Mouse (Mus musculus): ENCODE data around the gene Crygc. TPM values are rescaled to one million over a fixed set of nuclear protein-coding genes. Genes with fewer than 3 reads are reported as not detected.
A peak's percentile ranks its signal among the peaks of the same experiment; 100 is the strongest.

The Crygc gene
- polyA plus RNA-seq (2015; fragmentation: Nextera tagmentation; extraction: Ambion mirVana) = not detected in 2 replicates

- Histone ChIP-seq H3K4me2 (no peak within 1 kb of the TSS), H3K4me3 (no peak within 1 kb of the TSS), H3K9me3 (no peaks in the 10 kb centered on the region), H3K4me1 (replicated peaks) (no peaks in the 10 kb centered on the region), H3K27me3 (no peaks in the 10 kb centered on the region), H3K27ac (replicated peaks) (no peak within 1 kb of the TSS), H3K9ac (no peak within 1 kb of the TSS), H3K36me3 (no peaks in the 10 kb centered on the region)
- WGBS = 61% methylated on average over 6 of the region's 6 CpGs
- no peak for ATAC-seq (ENCODE audit: low read depth)
Measured at GRCm38 (mm10) chr1:65073589-65073988, at the start of gene Crygc. Gene Crygc (minus strand): TSS chr1:65073689.

GRCm38 (mm10) chr1:65122574-65123372 lies 49.3 kb upstream of the Crygc start, which contains the start of gene D630023F18Rik:
Gene D630023F18Rik (minus strand): TSS chr1:65123214.
- Histone ChIP-seq H3K9ac (peak within 1 kb of the TSS; percentile 48; the same call in 1 of the 2 replicates), H3K27ac (replicated peaks) (no peak within 1 kb of the TSS), H3K4me2 (peak within 1 kb of the TSS; percentile 50), H3K36me3 (no peaks in the 10 kb centered on the region), H3K9me3 (no peaks in the 10 kb centered on the region), H3K4me1 (replicated peaks) (0 out of 2 replicates have a peak, but pooled peaks cover 2% of the 10 kb centered on the region), H3K27me3 (no peaks in the 10 kb centered on the region), H3K4me3 (peak within 1 kb of the TSS; percentile 21)
- ATAC-seq (ENCODE audit: low read depth) = no peak
- 31% methylated on average over 9 of the region's 9 CpGs for WGBS

- 92% methylated on average over 1 of the region's 1 CpGs for WGBS
- Histone ChIP-seq H3K4me2 (no peak within 1 kb of the TSS), H3K36me3 (no peaks in the 10 kb centered on the region), H3K27me3 (no peaks in the 10 kb centered on the region), H3K9ac (no peak within 1 kb of the TSS), H3K4me1 (replicated peaks) (0 out of 2 replicates have a peak, but pooled peaks cover 2% of the 10 kb centered on the region), H3K27ac (replicated peaks) (no peak within 1 kb of the TSS), H3K9me3 (no peaks in the 10 kb centered on the region), H3K4me3 (no peak within 1 kb of the TSS)
- ATAC-seq (ENCODE audit: low read depth) = no peak
Measured at GRCm38 (mm10) chr1:65119438-65119837, 45.9 kb upstream of the Crygc start, which contains the start of gene Gm28845. Gene Gm28845 (minus strand): TSS chr1:65119558.

- no peak overlapping the region for H3K4me2 ChIP-seq
- H3K27me3 ChIP-seq = no peaks in the 10 kb centered on the region
- no peak overlapping the region for H3K9ac ChIP-seq
- no peak for ATAC-seq (ENCODE audit: low read depth)
- H3K4me3 ChIP-seq = no peak overlapping the region
- no peaks in the 10 kb centered on the region for H3K9me3 ChIP-seq
- H3K36me3 ChIP-seq = no peaks in the 10 kb centered on the region
- WGBS = 80% methylated on average over 8 of the region's 8 CpGs
- H3K4me1 ChIP-seq (replicated peaks) = 0 out of 2 replicates have a peak, but pooled peaks cover 2% of the 10 kb centered on the region
- no peak overlapping the region for H3K27ac ChIP-seq (replicated peaks)
Measured at GRCm38 (mm10) chr1:65118150-65118913, 44.8 kb upstream of the Crygc start.

- Histone ChIP-seq H3K27me3 (no peaks in the 10 kb centered on the region), H3K9ac (no peak overlapping the region), H3K27ac (replicated peaks) (no peak overlapping the region), H3K4me2 (no peak overlapping the region), H3K4me3 (no peak overlapping the region), H3K36me3 (no peaks in the 10 kb centered on the region), H3K9me3 (no peaks in the 10 kb centered on the region), H3K4me1 (replicated peaks) (peaks cover 9% of the 10 kb centered on the region)
- no peak for ATAC-seq (ENCODE audit: low read depth)
- 86% methylated on average over 5 of the region's 5 CpGs for WGBS
Measured at GRCm38 (mm10) chr1:65113536-65114172, 40.2 kb upstream of the Crygc start.

GRCm38 (mm10) chr1:65112807-65113196 lies 39.3 kb upstream of the Crygc start:
- H3K27ac ChIP-seq (replicated peaks) = no peak overlapping the region
- H3K4me3 ChIP-seq = no peak overlapping the region
- H3K36me3 ChIP-seq = no peaks in the 10 kb centered on the region
- H3K4me2 ChIP-seq = peak overlapping the region; percentile 36
- H3K9me3 ChIP-seq = no peaks in the 10 kb centered on the region
- peaks cover 9% of the 10 kb centered on the region for H3K4me1 ChIP-seq (replicated peaks)
- WGBS = 53% methylated on average over 14 of the region's 14 CpGs
- H3K9ac ChIP-seq = no peak overlapping the region
- ATAC-seq (ENCODE audit: low read depth) = peak; percentile 43; the same call in 1 of the 2 replicates
- no peaks in the 10 kb centered on the region for H3K27me3 ChIP-seq

GRCm38 (mm10) chr1:65112031-65112806 lies 38.7 kb upstream of the Crygc start:
- H3K36me3 ChIP-seq = no peaks in the 10 kb centered on the region
- no peak overlapping the region for H3K4me3 ChIP-seq
- 14% methylated on average over 8 of the region's 8 CpGs for WGBS
- H3K27me3 ChIP-seq = no peaks in the 10 kb centered on the region
- H3K4me1 ChIP-seq (replicated peaks) = peaks cover 9% of the 10 kb centered on the region
- no peaks in the 10 kb centered on the region for H3K9me3 ChIP-seq
- ATAC-seq (ENCODE audit: low read depth) = no peak
- peak overlapping the region; percentile 36 for H3K4me2 ChIP-seq
- no peak overlapping the region for H3K9ac ChIP-seq
- H3K27ac ChIP-seq (replicated peaks) = no peak overlapping the region

GRCm38 (mm10) chr1:65109756-65110435 lies 36.4 kb upstream of the Crygc start:
- Histone ChIP-seq H3K27ac (replicated peaks) (no peak overlapping the region), H3K36me3 (no peaks in the 10 kb centered on the region), H3K4me2 (no peak overlapping the region), H3K27me3 (no peaks in the 10 kb centered on the region), H3K4me3 (no peak overlapping the region), H3K9ac (no peak overlapping the region), H3K9me3 (no peaks in the 10 kb centered on the region), H3K4me1 (replicated peaks) (peaks cover 9% of the 10 kb centered on the region)
- WGBS = 76% methylated on average over 25 of the region's 25 CpGs
- ATAC-seq (ENCODE audit: low read depth) = no peak

- H3K9ac ChIP-seq = no peak overlapping the region
- WGBS = 94% methylated on average over 8 of the region's 8 CpGs
- H3K27ac ChIP-seq (replicated peaks) = no peak overlapping the region
- H3K4me3 ChIP-seq = no peak overlapping the region
- peaks cover 9% of the 10 kb centered on the region for H3K4me1 ChIP-seq (replicated peaks)
- H3K4me2 ChIP-seq = no peak overlapping the region
- H3K36me3 ChIP-seq = no peaks in the 10 kb centered on the region
- no peaks in the 10 kb centered on the region for H3K9me3 ChIP-seq
- ATAC-seq (ENCODE audit: low read depth) = no peak
- H3K27me3 ChIP-seq = no peaks in the 10 kb centered on the region
Measured at GRCm38 (mm10) chr1:65109196-65109595, 35.7 kb upstream of the Crygc start.

- Histone ChIP-seq H3K4me2 (no peak overlapping the region), H3K27ac (replicated peaks) (no peak overlapping the region), H3K9me3 (no peaks in the 10 kb centered on the region), H3K4me3 (no peak overlapping the region), H3K4me1 (replicated peaks) (peaks cover 5% of the 10 kb centered on the region), H3K9ac (no peak overlapping the region), H3K36me3 (no peaks in the 10 kb centered on the region), H3K27me3 (no peaks in the 10 kb centered on the region)
- 88% methylated on average over 10 of the region's 10 CpGs for WGBS
- ATAC-seq (ENCODE audit: low read depth) = no peak
Measured at GRCm38 (mm10) chr1:65107654-65108279, 34.3 kb upstream of the Crygc start.

GRCm38 (mm10) chr1:65103273-65103672 lies 29.8 kb upstream of the Crygc start, which contains the start of gene Cryga:
Gene Cryga (minus strand): TSS chr1:65103373.
- ATAC-seq (ENCODE audit: low read depth) = no peak
- 83% methylated on average over 11 of the region's 11 CpGs for WGBS

More at GRCm38 (mm10) chr1:65103273-65103672, 29.8 kb upstream of the Crygc start, which contains the start of gene Cryga:
- Histone ChIP-seq H3K4me2 (no peak within 1 kb of the TSS), H3K27me3 (no peaks in the 10 kb centered on the region), H3K27ac (replicated peaks) (no peak within 1 kb of the TSS), H3K4me3 (no peak within 1 kb of the TSS), H3K9ac (no peak within 1 kb of the TSS), H3K9me3 (no peaks in the 10 kb centered on the region), H3K4me1 (replicated peaks) (no peaks in the 10 kb centered on the region), H3K36me3 (no peaks in the 10 kb centered on the region)

All from neural tube, embryonic 13.5 days (tissue).